Mouse (Mus musculus) myocyte (in vitro differentiated cells): ENCODE measurements at regions not wholly inside any gene's neighbourhood (a gene's known extent, or its start where the extent isn't known, plus 50 kb on each side); places are given as distances from the start of the nearest gene placed in this dataset.

Source experiments
- H3K27me3 ChIP-seq: one replicate; pipeline ENCODE4 v1.6.1; 2011; ENCODE audit not compliant: control insufficient read depth, insufficient read depth, insufficient read length
- H3K36me3 ChIP-seq: one replicate; pipeline ENCODE4 v1.6.1; 2011; ENCODE audit not compliant: control insufficient read depth, insufficient read depth
- H3K4me2 ChIP-seq: one replicate; pipeline ENCODE4 v1.6.1; 2011; ENCODE audit warnings: low read depth, control low read depth
- H3K4me3 ChIP-seq: one replicate; pipeline ENCODE4 v1.5.1; 2011; ENCODE audit warnings: mild to moderate bottlenecking, control low read depth, moderate library complexity
- H3K79me2 ChIP-seq: one replicate; pipeline ENCODE4 v1.6.1; 2011; ENCODE audit not compliant: control insufficient read depth, insufficient read depth
- H3ac ChIP-seq: one replicate; pipeline ENCODE4 v1.6.1; 2011; ENCODE audit not compliant: control insufficient read depth, insufficient read length
- CEBPB ChIP-seq: IDR thresholded peaks from 2 replicates; pipeline ENCODE4 v1.6.1; 2011; ENCODE audit warnings: mild to moderate bottlenecking, moderate library complexity; ENCODE audit not compliant: poor library complexity, insufficient read depth, severe bottlenecking
- E2F4 ChIP-seq: IDR thresholded peaks from one replicate; pipeline ENCODE4 v1.6.1; 2011; ENCODE audit warnings: mild to moderate bottlenecking, control low read depth, moderate library complexity; ENCODE audit not compliant: insufficient read depth
- MAX ChIP-seq: IDR thresholded peaks from one replicate; pipeline ENCODE4 v1.6.1; 2011; ENCODE audit warnings: low read depth, mild to moderate bottlenecking, control low read depth
- MYOD1 ChIP-seq, 3 experiments: IDR thresholded peaks; one replicate each; pipeline ENCODE4 v1.6.1; 2011; ENCODE audit warnings: control low read depth in 2 of 3, low read depth in 2 of 3, mild to moderate bottlenecking in 2 of 3, moderate library complexity in 1 of 3; ENCODE audit not compliant: insufficient read length in 2 of 3, control insufficient read depth in 1 of 3
- MYOG ChIP-seq, 3 experiments: IDR thresholded peaks; one replicate each; pipeline ENCODE4 v1.6.1; 2011; ENCODE audit warnings: control low read depth in 2 of 3, low read depth in 2 of 3, mild to moderate bottlenecking in 2 of 3; ENCODE audit not compliant: insufficient read length in 2 of 3, control insufficient read depth in 1 of 3, insufficient read depth in 1 of 3
- POLR2A ChIP-seq: IDR thresholded peaks from one replicate; pipeline ENCODE4 v1.6.1; 2011; ENCODE audit warnings: low read depth, mild to moderate bottlenecking, control low read depth, moderate library complexity; ENCODE audit not compliant: insufficient read length
- POLR2AphosphoS2 ChIP-seq: IDR thresholded peaks from one replicate; pipeline ENCODE4 v1.6.1; 2011; ENCODE audit warnings: low read depth, control low read depth; ENCODE audit not compliant: insufficient read length
- REST ChIP-seq: IDR thresholded peaks from one replicate; pipeline ENCODE4 v1.6.1; 2011; ENCODE audit warnings: mild to moderate bottlenecking, control low read depth, moderate library complexity; ENCODE audit not compliant: insufficient read depth, insufficient read length
- SRF ChIP-seq: IDR thresholded peaks from one replicate; pipeline ENCODE4 v1.6.1; 2011; ENCODE audit warnings: low read depth; ENCODE audit not compliant: control insufficient read depth, insufficient read length
- TCF12 ChIP-seq: IDR thresholded peaks from one replicate; pipeline ENCODE4 v1.6.1; 2011; ENCODE audit warnings: mild to moderate bottlenecking, control low read depth; ENCODE audit not compliant: poor library complexity, insufficient read depth, severe bottlenecking
- TCF3 ChIP-seq: IDR thresholded peaks from one replicate; pipeline ENCODE4 v1.6.1; 2011; ENCODE audit warnings: low read depth, control low read depth; ENCODE audit not compliant: insufficient read length
- USF1 ChIP-seq: IDR thresholded peaks from one replicate; pipeline ENCODE4 v1.6.1; 2011; ENCODE audit warnings: low read depth, mild to moderate bottlenecking, control low read depth, moderate library complexity

GRCm38 (mm10) chr3:99645318-99645717 lies 239.9 kb upstream of the Spag17 start:
- Histone ChIP-seq H3K4me3 (no peak overlapping the region), H3K27me3 (no peaks in the 10 kb centered on the region), H3ac (no peak overlapping the region), H3K4me2 (no peak overlapping the region), H3K36me3 (no peaks in the 10 kb centered on the region), H3K79me2 (no peaks in the 10 kb centered on the region)
- TF ChIP-seq MAX (no peak), MYOD1 (IDR thresholded peaks at IDR 0.05; ENCODE audit: control insufficient read depth in 1 of 3, insufficient read length in 2 of 3, low read depth in 2 of 3) (no peak), E2F4 (no peak), CEBPB (no peak), MYOG (IDR thresholded peaks at IDR 0.05; ENCODE audit: control insufficient read depth in 1 of 3, insufficient read depth in 1 of 3, insufficient read length in 2 of 3, low read depth in 2 of 3) (no peak), REST (no peak), POLR2AphosphoS2 (no peak), POLR2A (no peak), SRF (no peak), USF1 (no peak), TCF12 (no peak), TCF3 (no peak)

GRCm38 (mm10) chr3:99657617-99658016 lies 227.6 kb upstream of the Spag17 start:
- Histone ChIP-seq H3K27me3 (no peaks in the 10 kb centered on the region), H3K4me2 (no peak overlapping the region), H3ac (no peak overlapping the region), H3K79me2 (no peaks in the 10 kb centered on the region), H3K36me3 (no peaks in the 10 kb centered on the region), H3K4me3 (no peak overlapping the region)
- TF ChIP-seq MAX: no peak
- TF ChIP-seq TCF12: no peak
- TF ChIP-seq MYOD1 (IDR thresholded peaks at IDR 0.05; ENCODE audit: control insufficient read depth in 1 of 3, insufficient read length in 2 of 3, low read depth in 2 of 3): no peak
- no peak for TF ChIP-seq MYOG (IDR thresholded peaks at IDR 0.05; ENCODE audit: control insufficient read depth in 1 of 3, insufficient read depth in 1 of 3, insufficient read length in 2 of 3, low read depth in 2 of 3)

GRCm38 (mm10) chr3:99663783-99664182 lies 221.4 kb upstream of the Spag17 start:
- H3K4me2 ChIP-seq: no peak overlapping the region
- no peaks in the 10 kb centered on the region for H3K36me3 ChIP-seq
- H3K4me3 ChIP-seq: no peak overlapping the region
- no peak for TF ChIP-seq CEBPB
- TF ChIP-seq POLR2A: no peak
- TF ChIP-seq USF1: no peak
- no peak for TF ChIP-seq TCF3
- TF ChIP-seq SRF: no peak
- TF ChIP-seq E2F4: no peak
- no peak for TF ChIP-seq POLR2AphosphoS2
- TF ChIP-seq MYOD1 (IDR thresholded peaks at IDR 0.05; ENCODE audit: control insufficient read depth in 1 of 3, insufficient read length in 2 of 3, low read depth in 2 of 3): no peak
- TF ChIP-seq REST: no peak
- no peak for TF ChIP-seq MAX
- TF ChIP-seq TCF12: no peak
- TF ChIP-seq MYOG (IDR thresholded peaks at IDR 0.05; ENCODE audit: control insufficient read depth in 1 of 3, insufficient read depth in 1 of 3, insufficient read length in 2 of 3, low read depth in 2 of 3): no peak
- no peaks in the 10 kb centered on the region for H3K79me2 ChIP-seq
- no peak overlapping the region for H3ac ChIP-seq
- H3K27me3 ChIP-seq: no peaks in the 10 kb centered on the region

- TF ChIP-seq TCF3: no peak
- no peaks in the 10 kb centered on the region for H3K79me2 ChIP-seq
Measured at GRCm38 (mm10) chr3:99665363-99665762, 219.8 kb upstream of the Spag17 start.

GRCm38 (mm10) chr3:99665902-99666768 lies 219.1 kb upstream of the Spag17 start:
- TF ChIP-seq MYOG (IDR thresholded peaks at IDR 0.05; ENCODE audit: control insufficient read depth in 1 of 3, insufficient read depth in 1 of 3, insufficient read length in 2 of 3, low read depth in 2 of 3) (peak in 1 of 3 experiments; percentile 13), TCF12 (no peak), MYOD1 (IDR thresholded peaks at IDR 0.05; ENCODE audit: control insufficient read depth in 1 of 3, insufficient read length in 2 of 3, low read depth in 2 of 3) (peak in 2 of 3 experiments; percentile 30 to 53), E2F4 (no peak), POLR2A (no peak)
- H3K79me2 ChIP-seq: no peaks in the 10 kb centered on the region
- H3K36me3 ChIP-seq: no peaks in the 10 kb centered on the region
- H3K27me3 ChIP-seq: no peaks in the 10 kb centered on the region
- H3K4me3 ChIP-seq: no peak overlapping the region
- H3ac ChIP-seq: no peak overlapping the region
- H3K4me2 ChIP-seq: no peak overlapping the region

More at GRCm38 (mm10) chr3:99665363-99665762, 219.8 kb upstream of the Spag17 start:
- Histone ChIP-seq H3K27me3 (no peaks in the 10 kb centered on the region), H3K4me2 (no peak overlapping the region), H3K4me3 (no peak overlapping the region), H3ac (no peak overlapping the region), H3K36me3 (no peaks in the 10 kb centered on the region)
